Mouse (Mus musculus): Measurements from ENCODE around the gene Dcaf15. TPM values are rescaled to one million over a fixed set of nuclear protein-coding genes. Genes with fewer than 3 reads are reported as not detected.

Dcaf15 gene
- polyA plus RNA-seq, 1 experiment from 2014 or later: 6.9 TPM

- Histone ChIP-seq H3K36me3 (ENCODE audit: control insufficient read depth, insufficient read depth, low read length) (no peaks in the 10 kb centered on the region), H3K4me3 (ENCODE audit: low read length) (peak within 1 kb of the TSS; percentile 53), H3K9me3 (ENCODE audit: control insufficient read depth, low read length) (no peaks in the 10 kb centered on the region), H3K27ac (ENCODE audit: low read length) (peak within 1 kb of the TSS; percentile 76), H3K4me1 (replicated peaks; ENCODE audit: control insufficient read depth, insufficient read depth, low read length) (peaks cover 25% of the 10 kb centered on the region), H3K9ac (ENCODE audit: low read length) (peak within 1 kb of the TSS; percentile 71), H3K4me2 (ENCODE audit: low read depth, low read length) (peak within 1 kb of the TSS; percentile 61), H3K27me3 (ENCODE audit: control insufficient read depth, insufficient read depth, low read depth, low read length) (no peaks in the 10 kb centered on the region)
- whole genome bisulfite sequencing: 80% methylated on average over 1 of the region's 1 CpGs
- ATAC-seq (ENCODE audit: low read depth): no peak
Observed at GRCm38 (mm10) chr8:84065037-84065436, 39.5 kb downstream of the Dcaf15 start, which contains the start of gene Gm10643. TSS of gene Gm10643 (minus strand) at chr8:84065137.

GRCm38 (mm10) chr8:84063861-84064610 lies 40.5 kb downstream of the Dcaf15 start:
- Histone ChIP-seq H3K4me3 (ENCODE audit: low read length) (no peak overlapping the region), H3K9ac (ENCODE audit: low read length) (no peak overlapping the region), H3K4me1 (replicated peaks; ENCODE audit: control insufficient read depth, insufficient read depth, low read length) (peaks cover 16% of the 10 kb centered on the region), H3K27ac (ENCODE audit: low read length) (no peak overlapping the region), H3K27me3 (ENCODE audit: control insufficient read depth, insufficient read depth, low read depth, low read length) (no peaks in the 10 kb centered on the region), H3K9me3 (ENCODE audit: control insufficient read depth, low read length) (no peaks in the 10 kb centered on the region), H3K36me3 (ENCODE audit: control insufficient read depth, insufficient read depth, low read length) (no peaks in the 10 kb centered on the region), H3K4me2 (ENCODE audit: low read depth, low read length) (no peak overlapping the region)
- WGBS: 63% methylated on average over 8 of the region's 8 CpGs
- no peak for ATAC-seq (ENCODE audit: low read depth)

GRCm38 (mm10) chr8:84060245-84060644 lies 44.3 kb downstream of the Dcaf15 start:
- no peaks in the 10 kb centered on the region for H3K4me1 ChIP-seq (replicated peaks; ENCODE audit: control insufficient read depth, insufficient read depth, low read length)
- ATAC-seq (ENCODE audit: low read depth): no peak
- H3K36me3 ChIP-seq (ENCODE audit: control insufficient read depth, insufficient read depth, low read length): no peaks in the 10 kb centered on the region
- H3K27me3 ChIP-seq (ENCODE audit: control insufficient read depth, insufficient read depth, low read depth, low read length): no peaks in the 10 kb centered on the region
- 84% methylated on average over 2 of the region's 2 CpGs for WGBS
- H3K4me2 ChIP-seq (ENCODE audit: low read depth, low read length): no peak overlapping the region
- no peak overlapping the region for H3K27ac ChIP-seq (ENCODE audit: low read length)
- H3K4me3 ChIP-seq (ENCODE audit: low read length): no peak overlapping the region
- H3K9ac ChIP-seq (ENCODE audit: low read length): no peak overlapping the region
- H3K9me3 ChIP-seq (ENCODE audit: control insufficient read depth, low read length): no peaks in the 10 kb centered on the region

- Histone ChIP-seq H3K4me2 (ENCODE audit: low read depth, low read length) (no peak overlapping the region), H3K36me3 (ENCODE audit: control insufficient read depth, insufficient read depth, low read length) (no peaks in the 10 kb centered on the region), H3K4me3 (ENCODE audit: low read length) (no peak overlapping the region), H3K4me1 (replicated peaks; ENCODE audit: control insufficient read depth, insufficient read depth, low read length) (no peaks in the 10 kb centered on the region), H3K27me3 (ENCODE audit: control insufficient read depth, insufficient read depth, low read depth, low read length) (no peaks in the 10 kb centered on the region), H3K27ac (ENCODE audit: low read length) (no peak overlapping the region), H3K9ac (ENCODE audit: low read length) (no peak overlapping the region), H3K9me3 (ENCODE audit: control insufficient read depth, low read length) (no peaks in the 10 kb centered on the region)
- 89% methylated on average over 2 of the region's 2 CpGs for WGBS
- ATAC-seq (ENCODE audit: low read depth): no peak
Observed at GRCm38 (mm10) chr8:84059226-84059625, 45.3 kb downstream of the Dcaf15 start.

- no peak for ATAC-seq (ENCODE audit: low read depth)
- Histone ChIP-seq H3K4me2 (ENCODE audit: low read depth, low read length) (no peak overlapping the region), H3K27me3 (ENCODE audit: control insufficient read depth, insufficient read depth, low read depth, low read length) (no peaks in the 10 kb centered on the region), H3K4me3 (ENCODE audit: low read length) (no peak overlapping the region), H3K4me1 (replicated peaks; ENCODE audit: control insufficient read depth, insufficient read depth, low read length) (peaks cover under 1% of the 10 kb centered on the region; the same call in 1 of the 2 replicates), H3K9ac (ENCODE audit: low read length) (no peak overlapping the region), H3K36me3 (ENCODE audit: control insufficient read depth, insufficient read depth, low read length) (no peaks in the 10 kb centered on the region), H3K9me3 (ENCODE audit: control insufficient read depth, low read length) (0 out of 2 replicates have a peak, but pooled peaks cover 2% of the 10 kb centered on the region), H3K27ac (ENCODE audit: low read length) (no peak overlapping the region)
- 88% methylated on average over 1 of the region's 1 CpGs for WGBS
Observed at GRCm38 (mm10) chr8:84057827-84058226, 46.7 kb downstream of the Dcaf15 start.

- ATAC-seq (ENCODE audit: low read depth): no peak
- Histone ChIP-seq H3K27me3 (ENCODE audit: control insufficient read depth, insufficient read depth, low read depth, low read length) (no peaks in the 10 kb centered on the region), H3K9me3 (ENCODE audit: control insufficient read depth, low read length) (0 out of 2 replicates have a peak, but pooled peaks cover 2% of the 10 kb centered on the region), H3K4me1 (replicated peaks; ENCODE audit: control insufficient read depth, insufficient read depth, low read length) (peaks cover 8% of the 10 kb centered on the region), H3K4me2 (ENCODE audit: low read depth, low read length) (no peak overlapping the region), H3K27ac (ENCODE audit: low read length) (no peak overlapping the region), H3K36me3 (ENCODE audit: control insufficient read depth, insufficient read depth, low read length) (no peaks in the 10 kb centered on the region), H3K4me3 (ENCODE audit: low read length) (no peak overlapping the region), H3K9ac (ENCODE audit: low read length) (no peak overlapping the region)
- 87% methylated on average over 5 of the region's 5 CpGs for WGBS
Observed at GRCm38 (mm10) chr8:84053229-84053628, 51.3 kb downstream of the Dcaf15 start.

- WGBS: 20% methylated on average over 3 of the region's 3 CpGs
- Histone ChIP-seq H3K4me1 (replicated peaks; ENCODE audit: control insufficient read depth, insufficient read depth, low read length) (peaks cover 8% of the 10 kb centered on the region), H3K4me2 (ENCODE audit: low read depth, low read length) (no peak overlapping the region), H3K36me3 (ENCODE audit: control insufficient read depth, insufficient read depth, low read length) (no peaks in the 10 kb centered on the region), H3K4me3 (ENCODE audit: low read length) (no peak overlapping the region), H3K27ac (ENCODE audit: low read length) (0 out of 2 replicates have a peak overlapping the region, but pooled peaks have one; percentile 19), H3K9ac (ENCODE audit: low read length) (no peak overlapping the region), H3K27me3 (ENCODE audit: control insufficient read depth, insufficient read depth, low read depth, low read length) (no peaks in the 10 kb centered on the region), H3K9me3 (ENCODE audit: control insufficient read depth, low read length) (0 out of 2 replicates have a peak, but pooled peaks cover 2% of the 10 kb centered on the region)
- ATAC-seq (ENCODE audit: low read depth): peak; percentile 87
Observed at GRCm38 (mm10) chr8:84052746-84053145, 51.8 kb downstream of the Dcaf15 start.

- H3K9ac ChIP-seq (ENCODE audit: low read length): no peak overlapping the region
- H3K4me1 ChIP-seq (replicated peaks; ENCODE audit: control insufficient read depth, insufficient read depth, low read length): peaks cover 8% of the 10 kb centered on the region
- no peak overlapping the region for H3K4me2 ChIP-seq (ENCODE audit: low read depth, low read length)
- H3K27me3 ChIP-seq (ENCODE audit: control insufficient read depth, insufficient read depth, low read depth, low read length): peaks cover 26% of the 10 kb centered on the region
- H3K27ac ChIP-seq (ENCODE audit: low read length): no peak overlapping the region
- H3K9me3 ChIP-seq (ENCODE audit: control insufficient read depth, low read length): 0 out of 2 replicates have a peak, but pooled peaks cover under 1% of the 10 kb centered on the region
- no peak overlapping the region for H3K4me3 ChIP-seq (ENCODE audit: low read length)
- no peaks in the 10 kb centered on the region for H3K36me3 ChIP-seq (ENCODE audit: control insufficient read depth, insufficient read depth, low read length)
- ATAC-seq (ENCODE audit: low read depth): no peak
- WGBS: 51% methylated on average over 5 of the region's 5 CpGs
Observed at GRCm38 (mm10) chr8:84048171-84048570, 56.4 kb downstream of the Dcaf15 start.
